Mouse (Mus musculus): ENCODE results near the gene Map4k5. TPM values are rescaled to one million over a fixed set of nuclear protein-coding genes. Genes with fewer than 3 reads are reported as not detected.

The Map4k5 gene
- total RNA-seq, 4 experiments from 2014 or later, result 19.1 to 21.2 (median 20.3) TPM

- no peak for DNase-seq (ENCODE audit: low spot score)
Observed at GRCm38 (mm10) chr12:69756015-69756414, 137.0 kb downstream of the Map4k5 start.

- DNase-seq (ENCODE audit: low spot score), result no peak
Observed at GRCm38 (mm10) chr12:69753936-69754335, 139.1 kb downstream of the Map4k5 start.

Small RNAs within 50 kb of the gene (microRNA-seq; reads per million reads assigned to microRNA genes)
- not detected for gene Mir681

Other genes starting within 250 kb of the Map4k5 start
- gene Sos2, start 211.3 kb downstream of the Map4k5 start, total RNA-seq (2022), result 10 to 100 TPM; 36.6 to 44.0 (median 41.1) TPM
- 10 to 100 TPM; 42.7 to 56.7 (median 46.3) TPM for gene L2hgdh, start 168.3 kb downstream of the Map4k5 start, total RNA-seq (2022)
- gene Atp5s, start 168.2 kb downstream of the Map4k5 start, total RNA-seq (2022), result 10 to 100 TPM; 28.1 to 38.2 (median 32.3) TPM
- 10 to 100 TPM; 11.8 to 17.0 (median 14.4) TPM for gene Cdkl1, start 101.9 kb downstream of the Map4k5 start, total RNA-seq (2022)
- 1 to 10 TPM; 3.4 to 6.1 (median 5.0) TPM for gene Atl1, start 586 bp downstream of the Map4k5 start, total RNA-seq (2022)
- 10 to 100 TPM; 18.7 to 24.2 (median 22.0) TPM for gene Sav1, start 93.8 kb upstream of the Map4k5 start, total RNA-seq (2022)
- 10 to 100 TPM; 13.1 to 17.0 (median 14.7) TPM for gene Nin, start 220.5 kb upstream of the Map4k5 start, total RNA-seq (2022)

All from heart, adult 8-10 months (tissue).